Mouse (Mus musculus) bone marrow, adult 2 months (tissue): ENCODE measurements around the gene Abhd14b.

Experiments used
- CTCF ChIP-seq: fragments of 200-500 bp; IDR thresholded peaks from 2 replicates; pipeline ENCODE4 v1.5.1; 2011; ENCODE audit warnings: low read length, control low read depth; ENCODE audit not compliant: control insufficient read depth, insufficient read depth
- POLR2A ChIP-seq: fragments of 200-500 bp; IDR thresholded peaks from 2 replicates; pipeline ENCODE4 v1.6.1; 2011; ENCODE audit warnings: low read depth, mild to moderate bottlenecking, control low read depth, low read length, borderline replicate concordance; ENCODE audit not compliant: control insufficient read depth

GRCm38 (mm10) chr9:106477649-106478048 is 30.4 kb downstream of the Abhd14b start:
- no peak for TF ChIP-seq POLR2A
- no peak for TF ChIP-seq CTCF
